Mouse (Mus musculus) fat pad, adult 2 months (tissue): ENCODE results near the gene Olfr867.

Experiments
- DNase-seq: peaks from one replicate; pipeline ENCODE4 v3.0.0-alpha.2; 2011; ENCODE audit warnings: low read depth, low spot score; ENCODE audit errors: extremely low read depth

Olfr867 gene

DNA sequence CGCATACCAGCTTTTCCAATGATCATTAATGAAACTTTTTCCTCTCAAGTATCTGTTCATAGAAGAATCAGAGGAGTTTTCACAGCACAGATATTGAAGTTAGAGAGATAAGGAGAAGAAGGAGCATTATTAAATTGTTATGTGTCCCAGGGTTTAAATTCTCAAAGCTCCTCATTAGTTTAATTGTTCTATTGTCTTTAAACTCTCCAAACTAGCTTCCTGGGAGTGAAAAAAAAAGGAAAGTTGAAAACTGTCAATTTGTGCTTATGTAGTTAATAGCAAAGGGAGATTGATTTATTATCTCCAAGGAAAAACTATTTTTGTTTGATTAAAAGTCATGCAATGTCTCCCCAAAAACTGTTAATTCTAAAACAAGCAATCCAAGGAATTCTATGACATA, at the start of gene Olfr867:
Olfr867 (minus strand) TSS at position 101 of the 400 bp plus-strand sequence.
- no peak for DNase-seq

DNA sequence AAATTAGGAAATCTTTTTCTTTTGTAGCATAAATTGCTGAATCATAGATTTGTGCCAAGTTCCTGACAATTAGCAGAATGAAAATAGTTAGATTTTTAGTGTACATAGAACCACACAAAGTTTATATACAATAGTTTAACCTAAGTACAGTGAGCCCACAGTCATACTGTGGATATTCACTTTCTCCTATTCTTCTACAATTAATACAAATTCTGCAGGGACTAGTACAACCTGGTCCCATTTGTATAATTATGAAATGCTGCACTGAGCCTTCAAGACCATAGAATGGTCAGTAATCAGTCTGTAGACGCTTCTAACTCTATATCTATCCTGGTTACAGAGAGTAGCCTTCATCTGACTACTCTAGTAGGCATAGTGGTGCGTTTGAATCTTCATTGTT, 41.0 kb upstream of the Olfr867 start, which contains the start of gene Olfr868:
Olfr868 (plus strand) TSS at position 301 of the 400 bp plus-strand sequence.
- no peak for DNase-seq

DNA sequence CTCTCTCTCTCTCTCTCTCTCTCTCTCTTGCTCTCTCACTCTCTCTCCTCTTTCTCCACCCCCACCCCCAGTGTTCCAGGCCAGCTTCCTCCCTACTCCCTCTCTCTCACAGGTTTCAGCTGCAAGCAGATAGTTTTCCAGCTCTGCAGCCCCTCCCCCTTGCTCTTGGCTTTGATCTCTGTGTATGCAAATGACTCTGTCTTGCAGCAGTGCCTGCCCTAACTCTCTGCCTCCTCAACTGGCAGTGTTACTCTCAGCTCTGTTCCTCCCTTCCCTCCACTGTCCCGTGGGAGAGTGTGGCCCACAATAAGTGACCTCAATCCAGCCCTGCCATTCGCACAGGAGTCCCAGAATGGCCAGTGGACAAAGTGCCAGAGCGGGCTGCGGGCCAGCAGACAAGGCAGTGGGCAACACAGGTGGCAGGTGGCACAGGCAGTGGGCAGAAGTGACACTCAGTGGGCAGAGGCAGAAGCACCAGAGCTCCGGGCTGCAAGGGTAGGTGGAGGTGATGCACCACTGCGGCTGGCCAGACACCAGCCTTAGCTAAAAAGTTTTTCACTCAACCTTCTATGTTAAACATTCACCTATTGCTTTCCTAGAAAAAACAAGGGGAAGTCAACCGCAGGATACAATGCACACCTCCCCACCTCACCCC, 16.3 kb upstream of the Olfr867 start:
- no peak for DNase-seq

DNA sequence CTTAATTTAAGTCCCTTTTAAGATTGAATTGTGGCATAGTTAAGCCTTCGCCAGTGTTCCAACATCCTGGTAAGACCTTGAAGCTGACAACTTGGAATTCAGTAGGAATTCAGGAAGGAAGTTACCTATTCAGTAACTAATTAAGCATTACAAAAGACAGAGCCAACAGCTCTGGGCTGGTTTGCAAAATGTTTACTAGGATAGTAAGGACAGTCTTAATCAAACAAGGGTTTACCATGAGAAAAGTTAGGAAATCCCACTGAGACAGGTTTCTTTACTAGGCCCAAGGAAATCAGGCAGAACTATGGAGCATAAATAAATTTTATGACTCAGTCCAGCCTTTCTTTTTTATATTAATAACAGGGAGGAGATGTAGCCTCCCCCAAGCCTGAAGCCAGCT, 13.9 kb upstream of the Olfr867 start:
- DNase-seq: no peak

DNA sequence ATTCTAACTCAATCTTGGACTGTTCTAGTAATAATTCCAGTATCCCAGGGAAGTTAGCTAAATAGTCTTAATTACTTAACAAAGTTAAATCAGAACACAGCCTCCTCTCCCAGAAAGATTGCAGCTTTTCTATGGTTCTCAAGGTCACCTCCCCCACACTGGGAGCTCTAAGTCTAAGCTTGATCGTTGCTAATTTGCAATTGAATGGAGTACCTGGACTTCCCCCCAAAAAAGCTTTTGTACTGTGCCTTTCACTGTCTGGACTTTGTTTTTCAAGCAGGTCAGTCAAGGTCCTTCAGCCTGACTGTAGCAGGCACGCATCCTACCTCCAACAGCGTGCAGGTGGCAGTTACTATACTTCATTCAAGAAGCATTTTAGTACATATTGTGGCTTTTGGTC, 12.9 kb upstream of the Olfr867 start:
- DNase-seq: no peak

DNA sequence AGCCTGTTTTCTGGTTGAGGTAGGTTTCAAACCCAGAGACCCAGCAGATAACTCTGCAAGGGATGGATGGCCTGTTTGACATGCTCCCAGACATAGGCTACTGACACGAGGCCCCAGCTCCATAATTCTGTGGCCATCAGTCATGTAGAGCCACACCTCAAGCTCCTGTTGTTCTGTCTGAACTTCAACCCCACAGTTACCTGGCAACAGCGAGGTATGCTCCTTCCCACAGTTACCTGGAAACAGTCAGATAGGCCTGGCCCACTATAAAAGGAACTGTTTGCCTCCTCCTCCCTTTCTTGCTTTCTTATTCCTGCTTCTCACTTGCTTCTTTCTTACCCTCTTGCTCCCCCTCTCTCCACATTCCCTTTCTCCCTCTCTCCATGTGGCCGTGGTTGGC, 9.4 kb downstream of the Olfr867 start:
- no peak for DNase-seq

DNA sequence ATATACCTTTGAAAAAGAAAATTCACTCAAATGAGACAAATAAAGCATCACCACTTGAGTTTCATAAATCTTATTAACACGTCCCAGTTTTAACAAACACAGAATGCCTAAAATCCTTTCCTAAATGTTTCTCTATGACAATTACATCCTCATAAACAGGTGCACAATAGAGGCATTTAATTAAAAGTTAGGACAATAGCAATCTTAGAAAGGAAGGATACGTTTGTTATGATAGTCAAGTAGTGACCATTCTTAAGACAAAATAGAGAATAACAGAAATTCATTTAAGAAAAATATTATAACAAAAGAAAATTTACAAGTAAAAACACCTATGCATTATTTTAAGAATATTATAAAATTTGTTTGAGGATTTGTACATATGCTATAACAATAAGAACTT, 29.4 kb downstream of the Olfr867 start, which contains the start of gene Olfr866:
Olfr866 (minus strand) TSS at position 101 of the 400 bp plus-strand sequence.
- DNase-seq: no peak
